ENCODE assay signal across 13 mouse cellular contexts in genomic region chr12:12802396-12802795, GRCm38 (mm10).
DNase-seq lines count a peak whose midpoint lies in the region; ATAC-seq lines count a peak whose summit lies in the region.
"Had no signal": no experiment of that assay in that cellular context is flagged by ENCODE, and none has a peak within 500 bp of the region (broad histone marks: within the 10 kb centered on the region; RNA-seq: fewer than 3 reads in every experiment).

No protein-coding gene starts in this region.

- ATAC-seq in liver, embryonic 12.5 days, result no peak
- ATAC-seq in embryonic facial prominence, embryonic 14.5 days (ENCODE audit: low read depth), result peak; percentile 22; the same call in 1 of the 2 replicates
- peak; percentile 13; the same call in 1 of the 2 replicates for ATAC-seq in liver, embryonic 16.5 days (ENCODE audit: low read depth)
- ATAC-seq in erythroid progenitor cell, adult 5-6 weeks (replicated peaks; ENCODE audit: low FRiP score, poor library complexity, severe bottlenecking), result no peak

- no peaks in the 10 kb centered on the region for H3K4me1 ChIP-seq in liver, embryonic 12.5 days
- no peaks in the 10 kb centered on the region for H3K4me1 ChIP-seq in embryonic facial prominence, embryonic 14.5 days (ENCODE audit: control insufficient read depth, insufficient read depth, low read length)
- H3K4me1 ChIP-seq in liver, embryonic 16.5 days (ENCODE audit: control insufficient read depth, low read depth, low read length), result peaks cover 3% of the 10 kb centered on the region
- H3K4me1 ChIP-seq: limb, embryonic 15.5 days had no signal

- 57% methylated on average over 11 of the region's 11 CpGs for WGBS in liver, embryonic 12.5 days (ENCODE audit: insufficient replicate concordance)
- 23% methylated on average over 11 of the region's 11 CpGs for WGBS in embryonic facial prominence, embryonic 14.5 days
- 45% methylated on average over 11 of the region's 11 CpGs for whole genome bisulfite sequencing in liver, embryonic 16.5 days (ENCODE audit: insufficient replicate concordance)

- no peak overlapping the region; the same call in 1 of the 2 replicates for H3K27ac ChIP-seq in liver, embryonic 12.5 days
- no peak overlapping the region for H3K27ac ChIP-seq in embryonic facial prominence, embryonic 14.5 days (replicated peaks; ENCODE audit: low read depth, low read length)
- H3K27ac ChIP-seq in liver, embryonic 16.5 days (ENCODE audit: low read length), result no peak overlapping the region
- H3K27ac ChIP-seq: gastrocnemius, adult 2 months; limb, embryonic 15.5 days had no signal

- no peak overlapping the region for H3K4me3 ChIP-seq in liver, embryonic 12.5 days
- H3K4me3 ChIP-seq in embryonic facial prominence, embryonic 14.5 days (ENCODE audit: low read depth, low read length), result no peak overlapping the region
- H3K4me3 ChIP-seq in liver, embryonic 16.5 days (ENCODE audit: low read depth, low read length), result no peak overlapping the region
- H3K4me3 ChIP-seq: gastrocnemius, adult 2 months; limb, embryonic 15.5 days had no signal

- no peak overlapping the region for H3K9ac ChIP-seq in liver, embryonic 12.5 days
- no peak overlapping the region for H3K9ac ChIP-seq in embryonic facial prominence, embryonic 14.5 days (ENCODE audit: low read depth, low read length)
- H3K9ac ChIP-seq in liver, embryonic 16.5 days (ENCODE audit: low read depth, low read length), result no peak overlapping the region
- H3K9ac ChIP-seq: limb, embryonic 15.5 days had no signal

- H3K4me2 ChIP-seq in liver, embryonic 12.5 days, result no peak overlapping the region
- no peak overlapping the region for H3K4me2 ChIP-seq in embryonic facial prominence, embryonic 14.5 days (ENCODE audit: low read depth, low read length)
- no peak overlapping the region for H3K4me2 ChIP-seq in liver, embryonic 16.5 days (ENCODE audit: low read depth, low read length)
- H3K4me2 ChIP-seq: limb, embryonic 15.5 days had no signal

- DNase-seq in liver, result peak; percentile 12
- DNase-seq in embryonic facial prominence, embryonic 14.5 days (ENCODE audit: low spot score), result peak; percentile 15
- peak; percentile 63 for DNase-seq in retina, postnatal 1 day
- DNase-seq in kidney, postnatal 36 days, result no peak
- DNase-seq in thymus, postnatal 14 days, result no peak
- DNase-seq: cerebellum, adult 9-11 months; gastrocnemius, adult 2 months; kidney, adult 11 months; layer of hippocampus, adult 9-11 months had no signal

- no peaks in the 10 kb centered on the region for H3K9me3 ChIP-seq in liver, embryonic 12.5 days (replicated peaks)
- no peaks in the 10 kb centered on the region for H3K9me3 ChIP-seq in embryonic facial prominence, embryonic 14.5 days (ENCODE audit: control insufficient read depth, low read length)
- H3K9me3 ChIP-seq in liver, embryonic 16.5 days (replicated peaks; ENCODE audit: control insufficient read depth, low read length), result no peaks in the 10 kb centered on the region
- H3K9me3 ChIP-seq: limb, embryonic 15.5 days had no signal

- H3K27me3 ChIP-seq in liver, embryonic 12.5 days (replicated peaks), result no peaks in the 10 kb centered on the region
- no peaks in the 10 kb centered on the region for H3K27me3 ChIP-seq in embryonic facial prominence, embryonic 14.5 days (replicated peaks; ENCODE audit: control insufficient read depth, insufficient read depth, low read length)
- no peaks in the 10 kb centered on the region for H3K27me3 ChIP-seq in liver, embryonic 16.5 days (ENCODE audit: control insufficient read depth, insufficient read depth, low read depth, low read length)
- H3K27me3 ChIP-seq: limb, embryonic 15.5 days had no signal

- H3K36me3 ChIP-seq in liver, embryonic 12.5 days, result no peaks in the 10 kb centered on the region
- no peaks in the 10 kb centered on the region for H3K36me3 ChIP-seq in embryonic facial prominence, embryonic 14.5 days (ENCODE audit: control insufficient read depth, insufficient read depth, low read length)
- H3K36me3 ChIP-seq in liver, embryonic 16.5 days (ENCODE audit: control insufficient read depth, insufficient read depth), result no peaks in the 10 kb centered on the region
- H3K36me3 ChIP-seq: limb, embryonic 15.5 days had no signal

Comparison
In these comparisons a context has a peak if more than half of its experiments do, and no peak if none do; other contexts are left out.
1. ATAC-seq: peak in embryonic facial prominence, embryonic 14.5 days (single experiment) and liver, embryonic 16.5 days (single experiment); none in liver, embryonic 12.5 days (single experiment) and erythroid progenitor cell, adult 5-6 weeks (single experiment).
2. DNase-seq: peak in liver (single experiment), embryonic facial prominence, embryonic 14.5 days (single experiment) and retina, postnatal 1 day (single experiment); none in kidney, postnatal 36 days (0 of 2) and thymus, postnatal 14 days (single experiment).